Mouse (Mus musculus) forebrain, embryonic 13.5 days (tissue): ENCODE measurements at regions not wholly inside any gene's neighbourhood (a gene's known extent, or its start where the extent isn't known, plus 50 kb on each side); places are given as distances from the start of the nearest gene placed in this dataset.

ENCODE experiments used
- ATAC-seq: fragments of 200-750 bp; cut with Nextera tagmentation; 2 replicates; pipeline ENCODE4 v1.8.0; 2017
- H3K27ac ChIP-seq: fragments of 300-500 bp; sonication (generic); 2 replicates; pipeline ENCODE4 v1.5.1; 2015; ENCODE audit warnings: inconsistent platforms, mild to moderate bottlenecking, moderate library complexity
- H3K27me3 ChIP-seq: fragments of 300-500 bp; sonication (generic); 2 replicates; pipeline ENCODE4 v1.6.1; 2015; ENCODE audit warnings: mild to moderate bottlenecking, inconsistent platforms
- H3K36me3 ChIP-seq: fragments of 300-500 bp; sonication (generic); 2 replicates; pipeline ENCODE4 v1.6.1; 2015; ENCODE audit warnings: mild to moderate bottlenecking, inconsistent platforms; ENCODE audit not compliant: poor library complexity, severe bottlenecking
- H3K4me1 ChIP-seq: fragments of 300-500 bp; sonication (generic); 2 replicates; pipeline ENCODE4 v1.6.1; 2015; ENCODE audit warnings: inconsistent platforms
- H3K4me2 ChIP-seq: fragments of 300-500 bp; sonication (generic); 2 replicates; pipeline ENCODE4 v1.6.1; 2015; ENCODE audit warnings: inconsistent platforms, mild to moderate bottlenecking, moderate library complexity
- H3K4me3 ChIP-seq: fragments of 300-500 bp; sonication (generic); 2 replicates; pipeline ENCODE4 v1.5.1; 2015; ENCODE audit warnings: mild to moderate bottlenecking, inconsistent platforms
- H3K9ac ChIP-seq: fragments of 300-500 bp; sonication (generic); 2 replicates; pipeline ENCODE4 v1.6.1; 2015; ENCODE audit warnings: mild to moderate bottlenecking, inconsistent platforms
- H3K9me3 ChIP-seq: fragments of 300-500 bp; sonication (generic); replicated peaks from 2 replicates; pipeline ENCODE4 v1.6.1; 2016; ENCODE audit warnings: inconsistent platforms
- WGBS: fragments of 180-500 bp; shearing (Covaris S2); methylation state at CpG from one replicate; pipeline ENCODE4 v1.1.7; 2015; 5-methylcytosine and 5-hydroxymethylcytosine counted together

- no peaks in the 10 kb centered on the region for H3K27me3 ChIP-seq
- H3K27ac ChIP-seq: no peak overlapping the region
- H3K4me2 ChIP-seq: no peak overlapping the region
- ATAC-seq: no peak
- no peak overlapping the region for H3K4me3 ChIP-seq
- H3K36me3 ChIP-seq: no peaks in the 10 kb centered on the region
- H3K4me1 ChIP-seq: no peaks in the 10 kb centered on the region
- 84% methylated on average over 11 of the region's 11 CpGs for WGBS
- H3K9me3 ChIP-seq: peaks cover 9% of the 10 kb centered on the region; the same call in 1 of the 2 replicates
- H3K9ac ChIP-seq: no peak overlapping the region
Measured at GRCm38 (mm10) chr2:167878255-167878865, 53.5 kb upstream of the Ptpn1 start.

GRCm38 (mm10) chr2:167877254-167877870, 54.5 kb upstream of the Ptpn1 start:
- no peaks in the 10 kb centered on the region for H3K36me3 ChIP-seq
- no peak for ATAC-seq

GRCm38 (mm10) chr2:167872507-167872906, 59.4 kb upstream of the Ptpn1 start:
- Histone ChIP-seq H3K27me3 (no peaks in the 10 kb centered on the region), H3K4me2 (no peak overlapping the region), H3K36me3 (no peaks in the 10 kb centered on the region), H3K9ac (no peak overlapping the region), H3K4me3 (no peak overlapping the region), H3K27ac (no peak overlapping the region), H3K4me1 (no peaks in the 10 kb centered on the region), H3K9me3 (no peaks in the 10 kb centered on the region)
- no peak for ATAC-seq
- WGBS: 94% methylated on average over 4 of the region's 4 CpGs

More at GRCm38 (mm10) chr2:167877254-167877870, 54.5 kb upstream of the Ptpn1 start:
- Histone ChIP-seq H3K4me2 (no peak overlapping the region), H3K4me3 (no peak overlapping the region), H3K27ac (no peak overlapping the region), H3K4me1 (no peaks in the 10 kb centered on the region), H3K9ac (no peak overlapping the region), H3K9me3 (peaks cover 3% of the 10 kb centered on the region; the same call in 1 of the 2 replicates), H3K27me3 (no peaks in the 10 kb centered on the region)
- WGBS: 52% methylated on average over 10 of the region's 11 CpGs

- no peak overlapping the region for H3K9ac ChIP-seq
- no peaks in the 10 kb centered on the region for H3K36me3 ChIP-seq
- H3K9me3 ChIP-seq: no peaks in the 10 kb centered on the region
- no peak for ATAC-seq
- WGBS: 87% methylated on average over 6 of the region's 6 CpGs
- H3K27ac ChIP-seq: no peak overlapping the region
- H3K4me2 ChIP-seq: no peak overlapping the region
- no peaks in the 10 kb centered on the region for H3K4me1 ChIP-seq
- no peak overlapping the region for H3K4me3 ChIP-seq
- H3K27me3 ChIP-seq: peaks cover 5% of the 10 kb centered on the region; the same call in 1 of the 2 replicates
Measured at GRCm38 (mm10) chr2:167870153-167870552, 61.7 kb upstream of the Ptpn1 start.

GRCm38 (mm10) chr2:167866751-167867150, 65.1 kb upstream of the Ptpn1 start:
- Histone ChIP-seq H3K36me3 (no peaks in the 10 kb centered on the region), H3K4me3 (no peak overlapping the region), H3K27ac (no peak overlapping the region), H3K4me1 (peaks cover 6% of the 10 kb centered on the region), H3K9me3 (no peaks in the 10 kb centered on the region), H3K9ac (no peak overlapping the region), H3K27me3 (peaks cover 5% of the 10 kb centered on the region; the same call in 1 of the 2 replicates), H3K4me2 (no peak overlapping the region)
- ATAC-seq: no peak
- 65% methylated on average over 10 of the region's 10 CpGs for WGBS

- no peak for ATAC-seq
- Histone ChIP-seq H3K9ac (no peak overlapping the region), H3K36me3 (no peaks in the 10 kb centered on the region), H3K27me3 (peaks cover 5% of the 10 kb centered on the region), H3K4me3 (no peak overlapping the region), H3K27ac (no peak overlapping the region), H3K4me1 (peaks cover 12% of the 10 kb centered on the region), H3K9me3 (no peaks in the 10 kb centered on the region), H3K4me2 (no peak overlapping the region)
- WGBS: 86% methylated on average over 3 of the region's 3 CpGs
Measured at GRCm38 (mm10) chr2:167865525-167865924, 66.3 kb upstream of the Ptpn1 start.

- Histone ChIP-seq H3K27me3 (peaks cover 5% of the 10 kb centered on the region), H3K36me3 (no peaks in the 10 kb centered on the region), H3K4me1 (peaks cover 17% of the 10 kb centered on the region), H3K4me3 (no peak overlapping the region), H3K9ac (no peak overlapping the region), H3K4me2 (no peak overlapping the region), H3K9me3 (no peaks in the 10 kb centered on the region), H3K27ac (no peak overlapping the region)
- 69% methylated on average over 7 of the region's 7 CpGs for WGBS
- no peak for ATAC-seq
Measured at GRCm38 (mm10) chr2:167864672-167865071, 67.2 kb upstream of the Ptpn1 start.

- peaks cover 17% of the 10 kb centered on the region for H3K4me1 ChIP-seq
- H3K9me3 ChIP-seq: no peaks in the 10 kb centered on the region
- no peak for ATAC-seq
- no peak overlapping the region for H3K4me3 ChIP-seq
- H3K27ac ChIP-seq: no peak overlapping the region
- no peaks in the 10 kb centered on the region for H3K36me3 ChIP-seq
- no peak overlapping the region for H3K4me2 ChIP-seq
- 29% methylated on average over 8 of the region's 8 CpGs for WGBS
- no peak overlapping the region for H3K9ac ChIP-seq
- peaks cover 5% of the 10 kb centered on the region for H3K27me3 ChIP-seq
Measured at GRCm38 (mm10) chr2:167864228-167864627, 67.6 kb upstream of the Ptpn1 start.

- no peak overlapping the region for H3K9ac ChIP-seq
- H3K27me3 ChIP-seq: peaks cover 5% of the 10 kb centered on the region
- ATAC-seq: no peak
- no peaks in the 10 kb centered on the region for H3K9me3 ChIP-seq
- peaks cover 17% of the 10 kb centered on the region for H3K4me1 ChIP-seq
- H3K36me3 ChIP-seq: no peaks in the 10 kb centered on the region
- no peak overlapping the region for H3K4me3 ChIP-seq
- H3K27ac ChIP-seq: no peak overlapping the region
- H3K4me2 ChIP-seq: no peak overlapping the region
- 76% methylated on average over 6 of the region's 6 CpGs for WGBS
Measured at GRCm38 (mm10) chr2:167863616-167864015, 68.2 kb upstream of the Ptpn1 start.

- ATAC-seq: no peak
- 74% methylated on average over 2 of the region's 2 CpGs for WGBS
- no peak overlapping the region for H3K9ac ChIP-seq
- H3K36me3 ChIP-seq: no peaks in the 10 kb centered on the region
- no peak overlapping the region for H3K4me3 ChIP-seq
- no peak overlapping the region for H3K4me2 ChIP-seq
- H3K4me1 ChIP-seq: peaks cover 17% of the 10 kb centered on the region
- H3K9me3 ChIP-seq: no peaks in the 10 kb centered on the region
- no peak overlapping the region for H3K27ac ChIP-seq
- peaks cover 5% of the 10 kb centered on the region for H3K27me3 ChIP-seq
Measured at GRCm38 (mm10) chr2:167861178-167861520, 70.7 kb upstream of the Ptpn1 start.

GRCm38 (mm10) chr2:167860457-167861177, 71.2 kb upstream of the Ptpn1 start:
- H3K9me3 ChIP-seq: no peaks in the 10 kb centered on the region
- no peak overlapping the region for H3K4me3 ChIP-seq
- peaks cover 3% of the 10 kb centered on the region; the same call in 1 of the 2 replicates for H3K27me3 ChIP-seq
- no peak overlapping the region for H3K4me2 ChIP-seq
- peaks cover 17% of the 10 kb centered on the region for H3K4me1 ChIP-seq
- H3K27ac ChIP-seq: no peak overlapping the region
- 42% methylated on average over 10 of the region's 10 CpGs for WGBS
- no peak for ATAC-seq
- no peaks in the 10 kb centered on the region for H3K36me3 ChIP-seq
- H3K9ac ChIP-seq: no peak overlapping the region

- no peak for ATAC-seq
- Histone ChIP-seq H3K36me3 (no peaks in the 10 kb centered on the region), H3K4me3 (no peak overlapping the region), H3K9me3 (no peaks in the 10 kb centered on the region), H3K27ac (no peak overlapping the region), H3K27me3 (no peaks in the 10 kb centered on the region; the same call in 1 of the 2 replicates), H3K9ac (no peak overlapping the region), H3K4me2 (no peak overlapping the region), H3K4me1 (peaks cover 16% of the 10 kb centered on the region)
- WGBS: 74% methylated on average over 10 of the region's 10 CpGs
Measured at GRCm38 (mm10) chr2:167859575-167859974, 72.3 kb upstream of the Ptpn1 start.
